Mouse (Mus musculus) liver, embryonic 18 days (tissue): ENCODE measurements around the gene Tro. TPM values are rescaled to one million over a fixed set of nuclear protein-coding genes. Genes with fewer than 3 reads are reported as not detected.

ENCODE experiments used
- polyA plus RNA-seq: library from polyadenylated mRNA; depleted of rRNA; stranded (reverse); fragments of >200 nt; gene quantifications from 2 replicates; pipeline ENCODE4 v1.2.3, GENCODE M21; 2012; rRNA removed

Tro gene
- polyA plus RNA-seq, result 0.68 and 0.80 TPM in 2 replicates

DNA sequence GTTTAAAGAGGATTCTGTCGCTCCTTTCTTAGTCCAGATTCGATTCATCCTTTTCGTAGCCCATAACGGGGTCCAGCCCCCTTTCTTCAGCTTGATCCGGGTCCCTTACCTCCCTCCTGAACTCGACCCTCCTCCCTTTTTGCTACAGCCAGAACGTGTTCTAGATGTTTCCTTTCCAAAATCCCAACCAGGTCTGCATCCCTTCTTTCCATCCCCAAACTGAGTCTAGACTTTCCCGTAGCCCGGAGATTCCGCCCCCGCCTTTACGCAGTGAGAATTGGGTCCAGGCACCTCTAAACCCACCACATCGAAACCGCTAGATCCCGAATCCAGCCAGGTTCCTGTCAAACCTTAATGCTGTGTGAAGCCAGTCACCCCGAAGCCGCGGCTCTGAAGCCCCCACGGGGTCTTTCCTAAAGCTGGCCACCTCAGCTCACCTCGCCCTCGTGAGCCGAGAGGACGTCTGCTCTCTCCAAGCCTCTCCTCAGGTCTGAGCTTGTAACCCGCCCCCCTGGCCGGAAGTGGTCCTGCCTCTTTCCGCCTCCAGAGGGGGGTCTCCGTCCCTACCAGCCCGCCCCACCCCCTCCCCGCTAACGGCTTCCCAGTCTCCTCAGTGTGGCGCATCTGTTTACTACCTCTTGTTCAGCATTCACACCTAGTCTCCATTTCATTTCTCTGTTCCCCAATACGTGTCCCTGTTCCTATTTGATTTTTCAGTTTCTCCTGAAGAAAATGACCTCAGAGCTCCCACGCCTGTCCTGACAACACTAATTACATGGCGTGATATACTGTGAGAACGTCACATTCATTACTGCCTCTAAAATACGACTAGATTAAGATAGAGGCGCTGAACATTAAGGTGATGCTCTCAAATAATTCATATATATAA is at the start of gene Tro:
Gene Tro, minus strand, starts transcription at position 676 of the 889 bp plus-strand sequence.

Other genes starting within 250 kb of the Tro start
- gene Tmem29, start 198.4 kb downstream of the Tro start, polyA plus RNA-seq, result 9.4 and 11.4 TPM in 2 replicates
- gene Alas2, start 110.2 kb downstream of the Tro start, polyA plus RNA-seq, result 522 and 539 TPM in 2 replicates
- gene Pfkfb1, start 69.4 kb downstream of the Tro start, polyA plus RNA-seq, result 137 and 152 TPM in 2 replicates
- 9.7 and 11.5 TPM in 2 replicates for gene Apex2, start 67.7 kb downstream of the Tro start, polyA plus RNA-seq
- 22.9 and 25.8 TPM in 2 replicates for gene Maged2, start 156.8 kb upstream of the Tro start, polyA plus RNA-seq